Mouse (Mus musculus) retina, adult 2 months (tissue): Measurements from ENCODE around the gene Aff3.

ENCODE experiments used
- DNase-seq: peaks from one replicate; pipeline ENCODE4 v3.0.0-alpha.2; 2012; ENCODE audit warnings: low read depth, low spot score

The Aff3 gene

GRCm38 (mm10) chr1:38545282-38545945 is 119.3 kb downstream of the Aff3 start:
- no peak for DNase-seq

- no peak for DNase-seq
These were observed 120.3 kb downstream of the Aff3 start for GRCm38 (mm10) chr1:38544501-38544900.

GRCm38 (mm10) chr1:38541536-38541935 is 123.2 kb downstream of the Aff3 start:
- DNase-seq = no peak

- no peak for DNase-seq
These were observed 127.7 kb downstream of the Aff3 start for GRCm38 (mm10) chr1:38536929-38537540.

GRCm38 (mm10) chr1:38532581-38532980 is 132.2 kb downstream of the Aff3 start:
- DNase-seq = no peak

GRCm38 (mm10) chr1:38528607-38529006 is 136.1 kb downstream of the Aff3 start:
- DNase-seq = no peak

GRCm38 (mm10) chr1:38526568-38526967 is 138.2 kb downstream of the Aff3 start:
- no peak for DNase-seq

GRCm38 (mm10) chr1:38521651-38522050 is 143.1 kb downstream of the Aff3 start:
- DNase-seq = no peak

GRCm38 (mm10) chr1:38516225-38516624 is 148.5 kb downstream of the Aff3 start:
- no peak for DNase-seq

- no peak for DNase-seq
These were observed 150.1 kb downstream of the Aff3 start for GRCm38 (mm10) chr1:38514634-38515011.

GRCm38 (mm10) chr1:38513970-38514633 is 150.7 kb downstream of the Aff3 start:
- no peak for DNase-seq

GRCm38 (mm10) chr1:38512258-38513081 is 152.3 kb downstream of the Aff3 start:
- no peak for DNase-seq

GRCm38 (mm10) chr1:38511076-38511475 is 153.7 kb downstream of the Aff3 start:
- DNase-seq = no peak

- no peak for DNase-seq
These were observed 155.5 kb downstream of the Aff3 start for GRCm38 (mm10) chr1:38509301-38509700.

GRCm38 (mm10) chr1:38507636-38508179 is 157.0 kb downstream of the Aff3 start:
- DNase-seq = no peak

GRCm38 (mm10) chr1:38506396-38506795 is 158.4 kb downstream of the Aff3 start:
- no peak for DNase-seq

GRCm38 (mm10) chr1:38503431-38504089 is 161.2 kb downstream of the Aff3 start:
- DNase-seq = no peak

GRCm38 (mm10) chr1:38502797-38503196 is 162.0 kb downstream of the Aff3 start:
- no peak for DNase-seq

- no peak for DNase-seq
These were observed 163.5 kb downstream of the Aff3 start for GRCm38 (mm10) chr1:38501231-38501630.

GRCm38 (mm10) chr1:38499500-38499899 is 165.3 kb downstream of the Aff3 start:
- DNase-seq = no peak

- no peak for DNase-seq
These were observed 167.2 kb downstream of the Aff3 start for GRCm38 (mm10) chr1:38497576-38497975.
